Mouse (Mus musculus) thymus, postnatal 10 days (tissue): ENCODE data around the gene Smarca5.

Experiments
- DNase-seq, 2 experiments: peaks; one replicate each; pipeline ENCODE4 v3.0.0; 2021; ENCODE audit warnings: low spot score in 2 of 2

Smarca5 gene

DNA sequence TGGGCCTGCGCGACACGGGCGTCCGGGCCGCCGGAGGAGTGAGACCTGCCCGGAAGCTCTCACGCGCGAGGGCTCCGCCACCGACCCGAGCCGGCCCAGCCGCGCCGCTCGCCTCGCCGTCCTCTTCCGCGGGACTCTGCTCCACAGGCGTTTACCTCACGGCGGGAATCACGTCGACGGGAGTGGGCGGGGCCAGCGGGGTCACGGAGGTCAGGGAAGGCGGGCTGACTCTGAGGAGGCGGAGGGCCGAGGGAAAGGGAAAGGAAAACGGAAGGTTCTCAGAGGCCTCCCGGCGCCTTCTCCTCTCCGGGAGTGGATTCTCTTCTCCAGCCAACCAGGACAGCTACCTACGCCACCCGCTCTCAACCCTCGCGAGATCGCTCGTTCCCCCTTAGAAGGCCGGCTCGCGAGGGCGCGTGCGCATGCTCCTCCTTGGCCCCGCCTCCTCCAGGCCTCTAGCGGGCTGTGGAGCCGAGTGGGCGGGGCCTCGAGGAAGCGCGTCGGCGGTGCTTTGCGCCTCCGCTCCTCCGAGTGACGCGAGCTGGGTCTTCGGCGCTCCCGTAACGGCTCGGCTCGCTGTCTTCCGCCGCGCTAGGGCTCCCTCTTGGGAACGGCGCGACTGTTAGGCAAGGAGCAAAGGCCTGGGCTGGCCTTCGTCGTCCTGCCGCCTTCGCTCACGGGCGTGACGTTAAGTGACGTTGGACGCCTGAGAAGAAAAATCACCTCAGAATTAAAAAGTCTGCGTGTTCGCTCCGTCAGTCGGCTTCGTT is at the start of gene Smarca5:
Smarca5 (minus strand) TSS at position 343 of the 770 bp plus-strand sequence.
- peak; percentile 90 to 94 for DNase-seq

GRCm38 (mm10) chr8:80784559-80784958 is 45.3 kb upstream of the Smarca5 start:
- DNase-seq = no peak

GRCm38 (mm10) chr8:80783271-80783670 is 44.0 kb upstream of the Smarca5 start:
- DNase-seq = no peak

- DNase-seq = no peak
These were observed 42.0 kb upstream of the Smarca5 start for GRCm38 (mm10) chr8:80781338-80781737.

- no peak for DNase-seq
These were observed 41.0 kb upstream of the Smarca5 start for GRCm38 (mm10) chr8:80780271-80780670.

- no peak for DNase-seq
These were observed 37.1 kb upstream of the Smarca5 start for GRCm38 (mm10) chr8:80776436-80776835.

DNA sequence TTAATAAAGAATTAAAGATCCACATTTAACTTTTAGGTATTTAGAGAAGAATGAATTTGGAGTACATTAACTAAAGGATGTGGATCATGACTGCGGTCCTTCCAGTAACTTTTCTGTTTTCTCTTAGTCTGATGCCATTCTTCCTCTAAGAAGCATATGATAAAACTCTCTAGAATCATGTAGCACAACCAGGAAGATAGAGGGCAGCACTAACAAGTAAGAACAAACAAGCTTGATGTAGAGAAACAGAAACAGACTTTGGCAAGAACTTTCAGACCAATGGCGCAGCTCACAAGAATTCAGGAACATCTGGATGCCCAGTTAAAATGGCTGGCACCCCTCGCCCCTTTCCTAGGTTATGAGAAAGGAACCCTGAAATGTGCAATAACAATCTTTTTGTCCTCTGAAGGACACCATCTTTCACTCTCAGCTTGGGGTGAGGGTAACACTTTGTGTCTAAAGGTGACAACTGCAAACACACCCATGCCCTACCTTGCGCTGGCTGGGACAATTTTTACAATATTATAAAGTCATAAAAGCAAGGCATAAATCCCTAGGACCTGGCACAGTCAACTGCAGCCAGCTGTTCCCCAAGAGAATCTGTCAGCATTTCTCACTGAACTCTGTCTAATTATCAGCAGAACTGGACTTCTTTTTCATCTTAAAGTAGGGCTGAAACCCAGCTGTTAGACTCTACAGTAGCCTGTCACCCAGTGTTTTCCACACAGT is 33.6 kb upstream of the Smarca5 start:
- DNase-seq = no peak

- no peak for DNase-seq
These were observed 29.2 kb upstream of the Smarca5 start for GRCm38 (mm10) chr8:80768451-80768850.

DNA sequence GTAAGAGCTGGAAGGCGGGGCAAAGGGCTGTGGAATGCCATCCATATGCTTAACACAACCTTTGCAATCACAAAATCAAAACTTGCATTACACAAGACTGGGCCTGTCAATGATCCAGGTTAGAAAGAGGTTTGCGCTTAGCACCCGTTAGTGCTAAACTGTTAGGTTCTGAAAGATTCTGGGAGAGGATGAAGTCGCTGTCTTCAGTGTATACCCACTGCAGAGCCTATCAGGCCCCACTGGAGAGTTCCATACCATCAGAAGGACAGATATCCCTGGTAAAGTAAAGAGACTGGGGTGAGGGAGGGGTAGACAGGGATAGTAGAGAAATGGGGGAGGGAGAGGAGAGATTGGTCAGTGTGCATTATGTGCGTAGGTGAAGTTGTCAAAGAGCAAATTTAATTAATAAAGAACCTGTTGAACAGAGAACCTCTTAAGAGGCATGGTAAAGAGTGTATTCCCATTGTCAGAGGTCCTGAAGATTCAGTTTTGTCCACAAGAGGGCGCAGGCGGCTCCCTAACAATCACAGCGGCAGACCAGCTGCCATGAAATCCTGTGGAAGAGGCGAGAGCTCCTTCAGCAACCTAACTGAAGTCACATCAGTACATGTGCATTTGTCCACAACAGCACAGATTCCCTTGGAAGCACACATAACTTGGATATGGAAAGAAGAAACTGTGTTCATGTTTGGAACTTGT is 13.9 kb upstream of the Smarca5 start:
- DNase-seq = peak; percentile 26 to 75

DNA sequence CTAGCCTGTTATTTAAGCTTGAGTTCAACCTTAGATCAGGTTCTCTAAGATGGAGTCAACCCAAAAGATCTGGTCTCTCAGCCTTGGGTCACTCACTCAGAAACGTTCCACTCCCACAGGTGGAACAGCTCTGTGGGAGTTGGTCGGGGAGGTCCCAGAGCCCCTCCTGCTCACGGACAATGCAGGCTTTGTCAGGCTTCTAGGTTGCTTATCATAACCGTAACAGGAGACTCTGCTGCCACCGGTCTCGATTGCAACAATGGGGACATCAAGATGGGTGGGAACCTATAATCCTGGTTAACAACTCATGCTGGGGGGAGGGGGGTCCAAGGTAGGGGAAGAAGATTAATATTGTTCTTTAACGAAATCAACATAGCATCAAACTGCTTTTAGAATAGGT is 13.1 kb upstream of the Smarca5 start:
- DNase-seq = no peak

DNA sequence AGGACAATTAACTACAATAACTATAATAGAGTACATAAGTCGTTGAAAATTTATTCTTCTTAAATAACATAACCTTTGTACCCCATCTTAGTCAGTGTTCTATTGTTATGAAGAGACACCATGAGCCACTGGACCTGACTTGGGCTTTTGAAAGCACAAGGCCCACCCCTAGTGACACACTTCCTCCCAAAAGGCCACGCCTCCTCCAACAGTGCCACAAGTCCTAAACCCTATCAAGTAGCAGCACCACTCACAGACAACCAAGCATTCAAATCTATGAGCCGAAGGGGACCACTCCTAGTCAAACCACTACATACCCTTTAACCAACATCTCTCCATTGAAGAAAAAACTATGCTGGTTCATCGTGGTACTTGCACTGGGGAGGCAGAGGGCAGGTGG is 9.8 kb upstream of the Smarca5 start:
- no peak for DNase-seq

DNA sequence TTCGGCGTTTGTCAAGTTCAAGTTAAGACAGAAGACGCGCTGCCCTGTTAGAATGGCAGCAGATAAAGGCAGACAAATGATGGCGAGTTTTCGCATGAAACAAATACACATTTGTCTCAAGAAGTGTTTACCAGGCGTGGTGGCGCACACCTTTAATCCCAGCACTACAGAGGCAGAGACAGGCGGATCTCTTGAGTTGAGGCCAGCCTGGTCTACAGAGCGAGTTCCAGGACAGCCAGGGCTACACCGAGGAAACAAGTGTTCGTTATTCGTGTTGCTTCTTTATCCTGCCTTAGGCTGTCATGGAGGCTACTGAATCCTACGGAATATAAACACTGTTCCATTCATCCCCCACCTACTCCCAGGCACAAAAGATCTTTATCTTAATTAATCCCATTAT is 635 bp upstream of the Smarca5 start:
- DNase-seq = no peak

- peak; percentile 44 to 57 for DNase-seq
These were observed 726 bp downstream of the Smarca5 start for GRCm38 (mm10) chr8:80738388-80739154.

- peak; percentile 5 for DNase-seq
These were observed 1.3 kb downstream of the Smarca5 start for GRCm38 (mm10) chr8:80738046-80738387.

DNA sequence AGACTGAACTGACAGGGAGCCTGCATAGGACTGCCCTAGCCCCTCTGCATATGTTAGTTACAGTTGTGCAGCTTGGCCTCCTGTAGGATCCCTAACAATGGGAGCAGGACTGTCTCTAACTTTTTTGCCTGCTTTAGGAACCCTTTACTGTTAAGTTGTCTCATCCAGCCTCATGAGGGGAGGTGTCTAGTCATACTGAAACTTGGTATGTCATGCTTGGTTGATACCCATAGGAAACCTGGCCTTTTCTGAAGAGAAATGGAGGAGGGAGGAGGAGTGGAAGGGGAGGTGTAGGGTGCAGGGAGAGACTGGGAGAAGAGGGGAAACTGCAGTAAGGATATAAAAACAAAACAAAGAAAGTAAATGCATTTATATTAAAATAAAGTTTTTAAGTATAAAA is 7.0 kb downstream of the Smarca5 start:
- no peak for DNase-seq

DNA sequence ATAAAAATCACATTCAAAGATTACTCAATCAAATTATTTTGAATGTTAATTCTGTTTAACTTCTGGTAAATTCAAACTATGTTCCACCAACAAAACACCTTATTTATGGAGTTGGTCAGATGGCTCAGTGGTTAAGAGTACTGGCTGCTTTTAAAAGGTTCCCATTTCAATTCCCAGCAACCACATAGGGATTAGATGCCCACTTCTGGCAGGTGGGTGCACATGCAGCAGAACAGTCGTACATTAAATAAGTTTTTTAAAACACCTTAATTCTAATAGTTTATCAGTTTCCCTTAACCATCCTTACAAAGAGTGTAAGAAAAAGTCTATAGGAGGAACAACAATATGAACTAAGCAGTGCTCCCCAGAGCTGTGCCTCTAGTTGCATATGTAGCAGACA is 24.8 kb downstream of the Smarca5 start:
- no peak for DNase-seq

- DNase-seq = no peak
These were observed 28.5 kb downstream of the Smarca5 start for GRCm38 (mm10) chr8:80710670-80711400.

DNA sequence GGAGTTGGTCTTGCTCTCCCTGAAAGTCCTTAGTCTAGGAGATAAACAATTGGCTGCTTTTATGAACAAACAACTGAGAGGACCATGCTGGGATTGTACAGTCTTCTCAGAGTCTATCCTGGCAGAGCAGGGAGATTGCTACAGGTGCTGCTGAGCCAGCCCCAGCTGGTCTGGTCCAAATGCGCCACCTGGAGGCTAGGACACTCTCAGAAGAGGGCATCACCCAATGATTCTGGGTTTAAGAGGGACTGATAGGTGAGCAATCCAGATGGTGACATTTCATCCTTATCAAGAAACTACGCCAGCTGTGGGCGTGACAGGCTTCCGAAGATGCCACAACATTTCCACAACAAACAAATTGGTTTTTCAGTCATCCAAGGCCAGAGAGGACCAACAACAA is 51.2 kb downstream of the Smarca5 start:
- DNase-seq = peak in 1 of 2 experiments; percentile 61

- no peak for DNase-seq
These were observed 55.5 kb downstream of the Smarca5 start for GRCm38 (mm10) chr8:80683756-80684335.

DNA sequence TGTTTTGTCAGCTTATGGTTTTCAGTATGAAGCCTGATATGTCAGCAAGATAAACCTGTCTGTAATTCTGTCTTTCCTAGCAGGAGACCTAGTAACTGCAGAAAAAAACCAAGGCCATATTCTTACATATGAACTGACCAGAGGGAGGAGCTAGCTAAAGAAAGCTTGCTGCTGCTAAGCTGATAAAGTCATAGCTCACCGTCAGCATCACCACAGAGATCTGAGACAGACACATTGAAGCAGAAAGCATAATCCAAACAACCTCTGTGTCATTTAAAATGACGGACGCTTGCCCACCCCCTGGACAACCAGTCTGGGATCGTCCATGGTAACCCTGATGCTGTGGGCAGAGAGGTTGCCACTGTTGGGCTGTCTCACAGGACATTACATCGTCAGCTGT is 56.7 kb downstream of the Smarca5 start:
- DNase-seq = no peak
